Mouse (Mus musculus): Measurements from ENCODE around the gene Ube2r2. TPM values are rescaled to one million over a fixed set of nuclear protein-coding genes. Genes with fewer than 3 reads are reported as not detected.

The Ube2r2 gene
- total and polyA plus RNA-seq, 2 experiments, result 30.4 to 40.4 TPM

- DNase-seq (ENCODE audit: extremely low read depth, low read depth, low spot score), result no peak
- Histone ChIP-seq H3K4me1 (ENCODE audit: control insufficient read depth, insufficient read depth, low read length) (peaks cover 12% of the 10 kb centered on the region), H3K9ac (ENCODE audit: low read depth, low read length) (no peak within 1 kb of the TSS), H3K27ac (replicated peaks; ENCODE audit: insufficient read depth, low read depth, low read length) (no peak within 1 kb of the TSS), H3K27me3 (ENCODE audit: control insufficient read depth, insufficient read depth, low read length) (peaks cover 6% of the 10 kb centered on the region; the same call in 1 of the 2 replicates), H3K4me3 (ENCODE audit: insufficient read depth, low read depth, low read length) (peak within 1 kb of the TSS; percentile 29; the same call in 1 of the 2 replicates), H3K36me3 (ENCODE audit: control insufficient read depth, insufficient read depth, low read length) (no peaks in the 10 kb centered on the region), H3K79me2 (ENCODE audit: control insufficient read depth, insufficient read depth, low read length) (no peaks in the 10 kb centered on the region)
- WGBS, result 4% methylated on average over 42 of the region's 42 CpGs
- no peak for TF ChIP-seq CTCF (IDR thresholded peaks at IDR 0.05; ENCODE audit: low read depth, low read length)
- TF ChIP-seq POLR2A (IDR thresholded peaks at IDR 0.05; ENCODE audit: extremely low read depth, insufficient read depth, low read length), result no peak
These were observed 37.5 kb upstream of the Ube2r2 start, which contains the start of gene Aqp3 for GRCm38 (mm10) chr4:41097871-41098576. TSS of gene Aqp3 (minus strand) at chr4:41098183.

- no peak for DNase-seq (ENCODE audit: extremely low read depth, low read depth, low spot score)
- Histone ChIP-seq H3K79me2 (ENCODE audit: control insufficient read depth, insufficient read depth, low read length) (no peaks in the 10 kb centered on the region), H3K27ac (replicated peaks; ENCODE audit: insufficient read depth, low read depth, low read length) (no peak overlapping the region), H3K4me3 (ENCODE audit: insufficient read depth, low read depth, low read length) (no peak overlapping the region), H3K4me1 (ENCODE audit: control insufficient read depth, insufficient read depth, low read length) (peaks cover 12% of the 10 kb centered on the region), H3K9ac (ENCODE audit: low read depth, low read length) (no peak overlapping the region), H3K36me3 (ENCODE audit: control insufficient read depth, insufficient read depth, low read length) (no peaks in the 10 kb centered on the region), H3K27me3 (ENCODE audit: control insufficient read depth, insufficient read depth, low read length) (peaks cover 6% of the 10 kb centered on the region; the same call in 1 of the 2 replicates)
- TF ChIP-seq CTCF (IDR thresholded peaks at IDR 0.05; ENCODE audit: low read depth, low read length), result no peak
- no peak for TF ChIP-seq POLR2A (IDR thresholded peaks at IDR 0.05; ENCODE audit: extremely low read depth, insufficient read depth, low read length)
- WGBS, result 40% methylated on average over 11 of the region's 11 CpGs
These were observed 37.0 kb upstream of the Ube2r2 start for GRCm38 (mm10) chr4:41098577-41098951.

- H3K36me3 ChIP-seq (ENCODE audit: control insufficient read depth, insufficient read depth, low read length), result no peaks in the 10 kb centered on the region
- peaks cover 10% of the 10 kb centered on the region for H3K4me1 ChIP-seq (ENCODE audit: control insufficient read depth, insufficient read depth, low read length)
- no peak overlapping the region for H3K27ac ChIP-seq (replicated peaks; ENCODE audit: insufficient read depth, low read depth, low read length)
- no peak overlapping the region for H3K9ac ChIP-seq (ENCODE audit: low read depth, low read length)
- WGBS, result 79% methylated on average over 1 of the region's 1 CpGs
- no peak overlapping the region for H3K4me3 ChIP-seq (ENCODE audit: insufficient read depth, low read depth, low read length)
- no peak for DNase-seq (ENCODE audit: extremely low read depth, low read depth, low spot score)
- H3K27me3 ChIP-seq (ENCODE audit: control insufficient read depth, insufficient read depth, low read length), result peaks cover 6% of the 10 kb centered on the region; the same call in 1 of the 2 replicates
- TF ChIP-seq CTCF (IDR thresholded peaks at IDR 0.05; ENCODE audit: low read depth, low read length), result no peak
- no peak for TF ChIP-seq POLR2A (IDR thresholded peaks at IDR 0.05; ENCODE audit: extremely low read depth, insufficient read depth, low read length)
- no peaks in the 10 kb centered on the region for H3K79me2 ChIP-seq (ENCODE audit: control insufficient read depth, insufficient read depth, low read length)
These were observed 34.6 kb upstream of the Ube2r2 start for GRCm38 (mm10) chr4:41100986-41101385.

- DNase-seq (ENCODE audit: extremely low read depth, low read depth, low spot score), result no peak
- TF ChIP-seq POLR2A (IDR thresholded peaks at IDR 0.05; ENCODE audit: extremely low read depth, insufficient read depth, low read length), result no peak
These were observed 32.6 kb upstream of the Ube2r2 start for GRCm38 (mm10) chr4:41102901-41103300.

GRCm38 (mm10) chr4:41107440-41107839, 28.1 kb upstream of the Ube2r2 start:
- no peaks in the 10 kb centered on the region for H3K36me3 ChIP-seq (ENCODE audit: control insufficient read depth, insufficient read depth, low read length)
- no peak overlapping the region for H3K9ac ChIP-seq (ENCODE audit: low read depth, low read length)
- no peak overlapping the region for H3K4me3 ChIP-seq (ENCODE audit: insufficient read depth, low read depth, low read length)
- 75% methylated on average over 4 of the region's 4 CpGs for WGBS
- no peak for TF ChIP-seq POLR2A (IDR thresholded peaks at IDR 0.05; ENCODE audit: extremely low read depth, insufficient read depth, low read length)
- no peak for TF ChIP-seq CTCF (IDR thresholded peaks at IDR 0.05; ENCODE audit: low read depth, low read length)
- DNase-seq (ENCODE audit: extremely low read depth, low read depth, low spot score), result peak; percentile 14
- no peaks in the 10 kb centered on the region for H3K79me2 ChIP-seq (ENCODE audit: control insufficient read depth, insufficient read depth, low read length)
- H3K27ac ChIP-seq (replicated peaks; ENCODE audit: insufficient read depth, low read depth, low read length), result no peak overlapping the region; the same call in 1 of the 2 replicates
- H3K27me3 ChIP-seq (ENCODE audit: control insufficient read depth, insufficient read depth, low read length), result no peaks in the 10 kb centered on the region
- H3K4me1 ChIP-seq (ENCODE audit: control insufficient read depth, insufficient read depth, low read length), result peaks cover 4% of the 10 kb centered on the region; the same call in 1 of the 2 replicates

More at GRCm38 (mm10) chr4:41102901-41103300, 32.6 kb upstream of the Ube2r2 start:
- Histone ChIP-seq H3K4me1 (ENCODE audit: control insufficient read depth, insufficient read depth, low read length) (peaks cover 5% of the 10 kb centered on the region; the same call in 1 of the 2 replicates), H3K27ac (replicated peaks; ENCODE audit: insufficient read depth, low read depth, low read length) (no peak overlapping the region), H3K79me2 (ENCODE audit: control insufficient read depth, insufficient read depth, low read length) (no peaks in the 10 kb centered on the region), H3K36me3 (ENCODE audit: control insufficient read depth, insufficient read depth, low read length) (no peaks in the 10 kb centered on the region), H3K9ac (ENCODE audit: low read depth, low read length) (no peak overlapping the region), H3K4me3 (ENCODE audit: insufficient read depth, low read depth, low read length) (no peak overlapping the region), H3K27me3 (ENCODE audit: control insufficient read depth, insufficient read depth, low read length) (peaks cover 2% of the 10 kb centered on the region; the same call in 1 of the 2 replicates)

Data from liver, adult 2 months (tissue).